ENCODE assay signal across 15 mouse cellular contexts in genomic region chr6:33263950-33264349, GRCm38 (mm10).
"Had no signal": no experiment of that assay in that cellular context is flagged by ENCODE, and none has a peak within 500 bp of the region (broad histone marks: within the 10 kb centered on the region; RNA-seq: fewer than 3 reads in every experiment).

No protein-coding gene starts in this region.

- H3K27me3 ChIP-seq: liver, embryonic 15.5 days; megakaryocyte, embryonic 14.5 days; midbrain, embryonic 13.5 days; midbrain, embryonic 15.5 days; neural tube, embryonic 12.5 days; stomach, embryonic 15.5 days had no signal

- DNase-seq: liver, postnatal 0 days; lung, adult 2 months; right cerebral cortex, postnatal 14 days; thymus, adult 2 months; thymus, postnatal 25 days; thymus, postnatal 4 days had no signal

- H3K27ac ChIP-seq: liver, embryonic 15.5 days; macrophage; midbrain, embryonic 13.5 days; midbrain, embryonic 15.5 days; neural tube, embryonic 12.5 days; stomach, embryonic 15.5 days; stomach, postnatal 0 days had no signal

- H3K9ac ChIP-seq: liver, embryonic 15.5 days; liver, postnatal 0 days; midbrain, embryonic 13.5 days; midbrain, embryonic 15.5 days; neural tube, embryonic 12.5 days; stomach, embryonic 15.5 days had no signal

- ATAC-seq: liver, postnatal 0 days; midbrain, embryonic 13.5 days; midbrain, embryonic 15.5 days had no signal

- H3K4me1 ChIP-seq: midbrain, embryonic 15.5 days; neural tube, embryonic 12.5 days; stomach, embryonic 15.5 days had no signal

- H3K9me3 ChIP-seq: liver, embryonic 15.5 days; megakaryocyte, embryonic 14.5 days; midbrain, embryonic 13.5 days; midbrain, embryonic 15.5 days; neural tube, embryonic 12.5 days; stomach, embryonic 15.5 days had no signal

- H3K4me2 ChIP-seq: liver, embryonic 15.5 days; midbrain, embryonic 11.5 days; midbrain, embryonic 13.5 days; midbrain, embryonic 15.5 days; neural tube, embryonic 12.5 days; stomach, embryonic 15.5 days had no signal

- H3K36me3 ChIP-seq: neural tube, embryonic 12.5 days; stomach, embryonic 15.5 days had no signal

- H3K4me3 ChIP-seq: liver, embryonic 15.5 days; megakaryocyte, embryonic 14.5 days; midbrain, embryonic 13.5 days; midbrain, embryonic 15.5 days; neural tube, embryonic 12.5 days; stomach, embryonic 15.5 days had no signal
